Mouse (Mus musculus): ENCODE measurements at regions not wholly inside any gene's neighbourhood (a gene's known extent, or its start where the extent isn't known, plus 50 kb on each side); places are given as distances from the start of the nearest gene placed in this dataset.
A peak's percentile ranks its signal among the peaks of the same experiment; 100 is the strongest.

GRCm38 (mm10) chr1:83636051-83636450 is 228.1 kb upstream of the Sphkap start:
- no peaks in the 10 kb centered on the region for H3K9me3 ChIP-seq (ENCODE audit: low read depth, low read length)
- 52% methylated on average over 3 of the region's 3 CpGs for WGBS
- ATAC-seq (ENCODE audit: insufficient read depth) (no peak), DNase-seq (no peak)
- H3K9ac ChIP-seq, result no peak overlapping the region
- no peak overlapping the region for H3K4me3 ChIP-seq (ENCODE audit: low read depth, low read length)
- no peak overlapping the region for H3K4me2 ChIP-seq
- no peak overlapping the region for H3K27ac ChIP-seq (ENCODE audit: low read depth)
- no peak for TF ChIP-seq CTCF (IDR thresholded peaks at IDR 0.05; ENCODE audit: low read depth)
- no peaks in the 10 kb centered on the region for H3K36me3 ChIP-seq (ENCODE audit: insufficient read depth)
- H3K4me1 ChIP-seq (ENCODE audit: insufficient read depth), result no peaks in the 10 kb centered on the region
- H3K27me3 ChIP-seq (ENCODE audit: insufficient read depth, low read length), result no peaks in the 10 kb centered on the region

- WGBS, result 35% methylated on average over 4 of the region's 4 CpGs
- no peak overlapping the region for H3K4me2 ChIP-seq
- DNase-seq (peak; percentile 66), ATAC-seq (ENCODE audit: insufficient read depth) (peak; percentile 35; the same call in 1 of the 2 replicates)
- no peaks in the 10 kb centered on the region for H3K27me3 ChIP-seq (ENCODE audit: insufficient read depth, low read length)
- no peak overlapping the region for H3K9ac ChIP-seq
- no peaks in the 10 kb centered on the region for H3K36me3 ChIP-seq (ENCODE audit: insufficient read depth)
- TF ChIP-seq CTCF (IDR thresholded peaks at IDR 0.05; ENCODE audit: low read depth), result no peak
- no peak overlapping the region for H3K27ac ChIP-seq (ENCODE audit: low read depth)
- no peak overlapping the region for H3K4me3 ChIP-seq (ENCODE audit: low read depth, low read length)
- H3K9me3 ChIP-seq (ENCODE audit: low read depth, low read length), result no peaks in the 10 kb centered on the region
- H3K4me1 ChIP-seq (ENCODE audit: insufficient read depth), result no peaks in the 10 kb centered on the region
Observed at GRCm38 (mm10) chr1:83631798-83632197, 223.8 kb upstream of the Sphkap start.

GRCm38 (mm10) chr1:83631394-83631793 is 223.4 kb upstream of the Sphkap start:
- no peak for TF ChIP-seq CTCF (IDR thresholded peaks at IDR 0.05; ENCODE audit: low read depth)
- ATAC-seq (ENCODE audit: insufficient read depth), result no peak

GRCm38 (mm10) chr1:83587258-83587657 is 179.3 kb upstream of the Sphkap start:
- H3K27me3 ChIP-seq (ENCODE audit: insufficient read depth, low read length), result no peaks in the 10 kb centered on the region
- 97% methylated on average over 1 of the region's 1 CpGs for WGBS
- no peak for ATAC-seq (ENCODE audit: insufficient read depth)
- H3K9ac ChIP-seq, result no peak overlapping the region
- H3K4me2 ChIP-seq, result no peak overlapping the region
- DNase-seq, result no peak
- no peaks in the 10 kb centered on the region for H3K36me3 ChIP-seq (ENCODE audit: insufficient read depth)
- no peak overlapping the region for H3K4me3 ChIP-seq (ENCODE audit: low read depth, low read length)
- H3K4me1 ChIP-seq (ENCODE audit: insufficient read depth), result no peaks in the 10 kb centered on the region
- TF ChIP-seq CTCF (IDR thresholded peaks at IDR 0.05; ENCODE audit: low read depth), result no peak
- no peak overlapping the region for H3K27ac ChIP-seq (ENCODE audit: low read depth)
- H3K9me3 ChIP-seq (ENCODE audit: low read depth, low read length), result no peaks in the 10 kb centered on the region

More at GRCm38 (mm10) chr1:83631394-83631793, 223.4 kb upstream of the Sphkap start:
- H3K36me3 ChIP-seq (ENCODE audit: insufficient read depth), result no peaks in the 10 kb centered on the region
- 65% methylated on average over 7 of the region's 7 CpGs for WGBS
- H3K9me3 ChIP-seq (ENCODE audit: low read depth, low read length), result no peaks in the 10 kb centered on the region
- H3K4me2 ChIP-seq, result no peak overlapping the region
- H3K4me3 ChIP-seq (ENCODE audit: low read depth, low read length), result no peak overlapping the region
- no peaks in the 10 kb centered on the region for H3K4me1 ChIP-seq (ENCODE audit: insufficient read depth)
- no peak overlapping the region for H3K27ac ChIP-seq (ENCODE audit: low read depth)
- H3K9ac ChIP-seq, result no peak overlapping the region
- no peak for DNase-seq
- H3K27me3 ChIP-seq (ENCODE audit: insufficient read depth, low read length), result no peaks in the 10 kb centered on the region

GRCm38 (mm10) chr1:83583041-83583440 is 175.0 kb upstream of the Sphkap start:
- no peak overlapping the region for H3K4me2 ChIP-seq
- H3K4me1 ChIP-seq (ENCODE audit: insufficient read depth), result no peaks in the 10 kb centered on the region
- H3K27ac ChIP-seq (ENCODE audit: low read depth), result no peak overlapping the region
- no peak overlapping the region for H3K9ac ChIP-seq
- H3K27me3 ChIP-seq (ENCODE audit: insufficient read depth, low read length), result no peaks in the 10 kb centered on the region
- no peaks in the 10 kb centered on the region for H3K36me3 ChIP-seq (ENCODE audit: insufficient read depth)
- no peak for DNase-seq
- ATAC-seq (ENCODE audit: insufficient read depth), result no peak
- no peak overlapping the region for H3K4me3 ChIP-seq (ENCODE audit: low read depth, low read length)
- no peak for TF ChIP-seq CTCF (IDR thresholded peaks at IDR 0.05; ENCODE audit: low read depth)
- WGBS, result 79% methylated on average over 4 of the region's 4 CpGs
- no peaks in the 10 kb centered on the region for H3K9me3 ChIP-seq (ENCODE audit: low read depth, low read length)

- H3K27me3 ChIP-seq (ENCODE audit: insufficient read depth, low read length), result no peaks in the 10 kb centered on the region
- H3K4me3 ChIP-seq (ENCODE audit: low read depth, low read length), result no peak overlapping the region
- H3K9me3 ChIP-seq (ENCODE audit: low read depth, low read length), result no peaks in the 10 kb centered on the region
- ATAC-seq (ENCODE audit: insufficient read depth) (no peak), DNase-seq (no peak)
- no peak overlapping the region for H3K4me2 ChIP-seq
- H3K36me3 ChIP-seq (ENCODE audit: insufficient read depth), result no peaks in the 10 kb centered on the region
- no peak for TF ChIP-seq CTCF (IDR thresholded peaks at IDR 0.05; ENCODE audit: low read depth)
- H3K27ac ChIP-seq (ENCODE audit: low read depth), result no peak overlapping the region
- H3K4me1 ChIP-seq (ENCODE audit: insufficient read depth), result no peaks in the 10 kb centered on the region
- WGBS, result 86% methylated on average over 5 of the region's 5 CpGs
- H3K9ac ChIP-seq, result no peak overlapping the region
Observed at GRCm38 (mm10) chr1:83569991-83570390, 162.0 kb upstream of the Sphkap start.

- 66% methylated on average over 1 of the region's 1 CpGs for WGBS
Observed at GRCm38 (mm10) chr1:83568746-83569145, 160.7 kb upstream of the Sphkap start.

GRCm38 (mm10) chr1:83551617-83552016 is 143.6 kb upstream of the Sphkap start:
- Histone ChIP-seq H3K4me3 (ENCODE audit: low read depth, low read length) (no peak overlapping the region), H3K4me2 (no peak overlapping the region), H3K4me1 (ENCODE audit: insufficient read depth) (no peaks in the 10 kb centered on the region), H3K36me3 (ENCODE audit: insufficient read depth) (no peaks in the 10 kb centered on the region), H3K9me3 (ENCODE audit: low read depth, low read length) (no peaks in the 10 kb centered on the region), H3K27me3 (ENCODE audit: insufficient read depth, low read length) (no peaks in the 10 kb centered on the region), H3K27ac (ENCODE audit: low read depth) (no peak overlapping the region), H3K9ac (no peak overlapping the region)
- no peak for ATAC-seq (ENCODE audit: insufficient read depth)
- no peak for DNase-seq
- TF ChIP-seq CTCF (IDR thresholded peaks at IDR 0.05; ENCODE audit: low read depth), result no peak

More at GRCm38 (mm10) chr1:83568746-83569145, 160.7 kb upstream of the Sphkap start:
- no peak for ATAC-seq (ENCODE audit: insufficient read depth)
- no peak for DNase-seq
- H3K9me3 ChIP-seq (ENCODE audit: low read depth, low read length), result no peaks in the 10 kb centered on the region
- no peak overlapping the region for H3K4me3 ChIP-seq (ENCODE audit: low read depth, low read length)
- no peaks in the 10 kb centered on the region for H3K27me3 ChIP-seq (ENCODE audit: insufficient read depth, low read length)
- no peak overlapping the region for H3K9ac ChIP-seq
- no peaks in the 10 kb centered on the region for H3K36me3 ChIP-seq (ENCODE audit: insufficient read depth)
- TF ChIP-seq CTCF (IDR thresholded peaks at IDR 0.05; ENCODE audit: low read depth), result no peak
- H3K27ac ChIP-seq (ENCODE audit: low read depth), result no peak overlapping the region
- H3K4me1 ChIP-seq (ENCODE audit: insufficient read depth), result no peaks in the 10 kb centered on the region
- H3K4me2 ChIP-seq, result no peak overlapping the region

Measured in lung, embryonic 14.5 days (tissue).